Mouse (Mus musculus) CH12.LX (cell line): Measurements from ENCODE around the gene Gm28044.

Experiments used
- CTCF ChIP-seq, 2 experiments: IDR thresholded peaks in 1 of 2; conservative IDR thresholded peaks in 1 of 2; 2 replicates each; pipeline ENCODE4 v1.5.1; 2011 to 2012; ENCODE audit warnings: low read depth in 2 of 2, low read length in 2 of 2, improper control_type of control experiment in 1 of 2, inconsistent platforms in 1 of 2, mild to moderate bottlenecking in 1 of 2, moderate library complexity in 1 of 2
- EP300 ChIP-seq: IDR thresholded peaks from 2 replicates; pipeline ENCODE4 v1.6.1; 2011; ENCODE audit warnings: low read length, improper control_type of control experiment
- MXI1 ChIP-seq: IDR thresholded peaks from 2 replicates; pipeline ENCODE4 v1.6.1; 2011; ENCODE audit warnings: mild to moderate bottlenecking, low read depth, low read length, improper control_type of control experiment

GRCm38 (mm10) chr13:67360131-67360744, at the start of gene Gm28044, which contains the start of gene Zfp953:
- TF ChIP-seq CTCF (conservative IDR thresholded peaks at IDR 0.05 in 1 of 2, IDR thresholded peaks at IDR 0.05 in 1 of 2; ENCODE audit: low read depth in 2 of 2, low read length in 2 of 2) (peak in 1 of 2 experiments; percentile 51; a peak in 2 of 4 replicates), MXI1 (peak; percentile 91), EP300 (no peak)
